ENCODE assay signal across 8 mouse cellular contexts in the genomic region with DNA sequence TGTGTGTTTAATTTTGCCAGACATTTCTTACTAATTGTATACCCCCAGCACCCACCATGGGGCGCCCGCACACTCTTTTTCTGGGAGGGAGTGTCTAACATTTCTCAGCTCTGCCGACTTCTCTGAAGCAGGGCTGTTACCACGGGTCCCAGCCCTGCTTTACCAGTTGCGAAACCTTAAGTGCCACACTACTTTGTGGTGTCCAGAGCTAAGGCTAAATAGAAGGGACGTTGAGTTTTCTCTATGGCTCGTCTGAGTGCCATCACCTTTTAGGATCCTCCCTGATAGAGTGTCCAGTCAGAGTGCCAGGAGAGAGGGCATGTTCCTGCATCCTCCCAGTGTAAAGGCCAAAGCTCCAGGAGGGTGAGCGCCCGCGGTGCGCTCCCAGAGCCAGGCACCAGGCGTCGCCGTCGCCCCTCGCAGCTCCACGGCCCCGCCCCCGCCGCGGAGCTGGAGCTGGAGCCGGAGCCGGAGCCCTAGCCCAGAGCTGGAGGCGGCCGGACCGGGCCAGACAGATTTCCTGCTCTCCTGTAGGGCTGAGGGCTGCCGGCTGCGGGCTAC. TPM values are rescaled to one million over a fixed set of nuclear protein-coding genes. Genes with fewer than 3 reads are reported as not detected.
DNase-seq lines count a peak whose midpoint lies in the region; ATAC-seq lines count a peak whose summit lies in the region.

Ptpre (plus strand) TSS at position 141 of the 561 bp plus-strand sequence.

- 0 out of 2 replicates have a peak, but pooled peaks cover 6% of the 10 kb centered on the region for H3K4me1 ChIP-seq in embryonic facial prominence, embryonic 12.5 days
- peaks cover 17% of the 10 kb centered on the region for H3K4me1 ChIP-seq in limb, embryonic 10.5 days
- H3K4me1 ChIP-seq in midbrain, embryonic 12.5 days: peaks cover 6% of the 10 kb centered on the region

- H3K4me2 ChIP-seq in embryonic facial prominence, embryonic 12.5 days (replicated peaks): peak within 1 kb of the TSS; percentile 96
- peak within 1 kb of the TSS; percentile 95 for H3K4me2 ChIP-seq in midbrain, embryonic 12.5 days (replicated peaks)

- no peaks in the 10 kb centered on the region for H3K36me3 ChIP-seq in embryonic facial prominence, embryonic 12.5 days
- no peaks in the 10 kb centered on the region for H3K36me3 ChIP-seq in limb, embryonic 10.5 days
- H3K36me3 ChIP-seq in midbrain, embryonic 12.5 days: no peaks in the 10 kb centered on the region

- no peaks in the 10 kb centered on the region for H3K9me3 ChIP-seq in embryonic facial prominence, embryonic 12.5 days
- H3K9me3 ChIP-seq in limb, embryonic 10.5 days (replicated peaks): no peaks in the 10 kb centered on the region
- H3K9me3 ChIP-seq in midbrain, embryonic 12.5 days: no peaks in the 10 kb centered on the region

- H3K27me3 ChIP-seq in embryonic facial prominence, embryonic 12.5 days: peaks cover 21% of the 10 kb centered on the region
- peaks cover 32% of the 10 kb centered on the region for H3K27me3 ChIP-seq in limb, embryonic 10.5 days (ENCODE audit: low read depth, poor library complexity, severe bottlenecking)
- peaks cover 39% of the 10 kb centered on the region for H3K27me3 ChIP-seq in midbrain, embryonic 12.5 days

- peak within 1 kb of the TSS; percentile 63 for H3K9ac ChIP-seq in embryonic facial prominence, embryonic 12.5 days
- H3K9ac ChIP-seq in midbrain, embryonic 12.5 days (replicated peaks): peak within 1 kb of the TSS; percentile 63

- peak within 1 kb of the TSS; percentile 60 for H3K4me3 ChIP-seq in embryonic facial prominence, embryonic 12.5 days
- peak within 1 kb of the TSS; percentile 73 for H3K4me3 ChIP-seq in limb, embryonic 10.5 days
- peak within 1 kb of the TSS; percentile 63 for H3K4me3 ChIP-seq in midbrain, embryonic 12.5 days

- peak; percentile 89 for ATAC-seq in embryonic facial prominence, embryonic 12.5 days (ENCODE audit: insufficient number of reproducible peaks, insufficient read depth, low FRiP score, low TSS enrichment)
- peak; percentile 95 for ATAC-seq in midbrain, embryonic 12.5 days (ENCODE audit: low FRiP score, low read depth)

- peak; percentile 92 for DNase-seq in adrenal gland, postnatal 25 days
- DNase-seq in heart, adult 11 months: peak; percentile 99
- peak; percentile 88 for DNase-seq in kidney, adult 11 months
- DNase-seq in limb, embryonic 10.5 days (ENCODE audit: low spot score): peak; percentile 89
- peak; percentile 60 for DNase-seq in skeletal muscle tissue, adult 2 months (ENCODE audit: low read depth, low spot score)
- DNase-seq in MN1 (ENCODE audit: low spot score): no peak

- H3K27ac ChIP-seq in embryonic facial prominence, embryonic 12.5 days: no peak within 1 kb of the TSS
- H3K27ac ChIP-seq in limb, embryonic 10.5 days: peak within 1 kb of the TSS; percentile 57
- 0 out of 2 replicates have a peak within 1 kb of the TSS, but pooled peaks have one; percentile 30 for H3K27ac ChIP-seq in midbrain, embryonic 12.5 days (replicated peaks)

- 3% methylated on average over 28 of the region's 28 CpGs for WGBS in embryonic facial prominence, embryonic 12.5 days
- 5% methylated on average over 28 of the region's 28 CpGs for WGBS in limb, embryonic 10.5 days
- 4% methylated on average over 28 of the region's 28 CpGs for WGBS in midbrain, embryonic 12.5 days

RNA-seq across cellular contexts. Expression of gene Ptpre, which starts in this region (rescaled TPM):
- 6.5 and 8.1 TPM in 2 replicates for total RNA-seq in adrenal gland, postnatal 25 days (2021)
- 2.4 and 2.5 TPM in 2 replicates for polyA plus RNA-seq in embryonic facial prominence, embryonic 12.5 days (2016; fragmentation: Nextera tagmentation; extraction: Ambion mirVana)
- 0.58 and 0.64 TPM in 2 replicates for polyA plus RNA-seq in limb, embryonic 10.5 days (2016; fragmentation: Nextera tagmentation; extraction: Ambion mirVana)
- polyA plus RNA-seq in midbrain, embryonic 12.5 days (2016; fragmentation: Nextera tagmentation; extraction: Ambion mirVana): 1.4 and 1.6 TPM in 2 replicates

Comparison
In these comparisons a context has a peak if more than half of its experiments do, and no peak if none do; other contexts are left out.
1. Peak in DNase-seq, H3K4me3 ChIP-seq and H3K27ac ChIP-seq in limb, embryonic 10.5 days; RNA of the gene not detected or under 1 TPM.